13 mouse cellular contexts compared by ENCODE assay signal in the genomic region with DNA sequence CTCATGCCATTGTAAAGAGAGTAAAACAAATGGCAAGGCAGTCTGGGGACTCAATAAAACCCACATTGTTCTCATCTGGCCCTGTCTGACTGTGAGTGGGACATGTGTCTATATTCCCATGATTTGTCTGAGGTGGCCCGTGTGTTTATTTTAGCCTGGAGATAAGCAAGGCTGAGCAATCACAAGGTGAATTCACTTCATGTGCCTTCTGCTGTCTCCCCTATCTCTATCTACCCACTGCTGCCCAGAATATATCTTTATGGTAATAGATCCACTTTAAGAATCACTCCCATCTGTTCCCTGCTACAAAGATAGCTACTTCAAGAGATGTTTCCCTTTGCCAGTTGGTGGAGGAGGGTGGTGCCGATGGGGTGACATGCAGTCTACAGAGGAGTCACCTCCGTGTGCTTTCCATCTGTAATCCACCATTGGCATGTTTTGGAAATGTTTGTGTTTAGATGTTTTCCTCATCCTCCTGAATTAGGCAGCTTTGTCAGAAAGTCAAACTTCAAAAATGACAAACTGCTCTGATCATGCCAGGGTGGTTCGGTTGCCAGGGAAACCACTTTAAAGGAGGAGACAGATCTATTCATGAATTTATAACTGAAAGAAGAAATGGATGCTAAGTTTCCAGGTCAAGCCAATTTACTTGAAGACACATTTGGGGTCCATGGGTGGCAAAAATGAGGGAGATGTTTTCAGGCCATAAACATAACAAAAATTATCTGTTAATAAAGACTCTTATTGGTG.
DNase-seq lines count a peak whose midpoint lies in the region; ATAC-seq and TF ChIP-seq lines count a peak whose summit lies in the region.
"Had no signal": no experiment of that assay in that cellular context is flagged by ENCODE, and none has a peak within 500 bp of the region (broad histone marks: within the 10 kb centered on the region; RNA-seq: fewer than 3 reads in every experiment).

No protein-coding gene starts in this region.

- no peak overlapping the region for H3K9ac ChIP-seq in heart, embryonic 11.5 days (ENCODE audit: low read depth, low read length)
- H3K9ac ChIP-seq in liver, embryonic 14.5 days (replicated peaks) = no peak overlapping the region
- H3K9ac ChIP-seq: hindbrain, embryonic 14.5 days had no signal

- no peak for ATAC-seq in heart, embryonic 11.5 days (replicated peaks; ENCODE audit: insufficient number of reproducible peaks, low FRiP score, low TSS enrichment)
- ATAC-seq in liver, embryonic 14.5 days (ENCODE audit: insufficient read depth) = peak; percentile 11; the same call in 1 of the 2 replicates

- 50% methylated on average over 4 of the region's 4 CpGs for WGBS in heart, embryonic 11.5 days (ENCODE audit: insufficient replicate concordance)
- WGBS in liver, embryonic 14.5 days (ENCODE audit: insufficient replicate concordance) = 48% methylated on average over 4 of the region's 4 CpGs

- H3K9me3 ChIP-seq in heart, embryonic 11.5 days (replicated peaks; ENCODE audit: control insufficient read depth, low read length) = no peaks in the 10 kb centered on the region
- no peaks in the 10 kb centered on the region for H3K9me3 ChIP-seq in liver, embryonic 14.5 days (ENCODE audit: control insufficient read depth, low read length)

- no peak overlapping the region for H3K4me3 ChIP-seq in heart, embryonic 11.5 days (ENCODE audit: low read depth, low read length)
- no peak overlapping the region for H3K4me3 ChIP-seq in liver, embryonic 14.5 days (ENCODE audit: insufficient read depth in 1 of 2, low read depth in 2 of 2, low read length in 2 of 2)
- H3K4me3 ChIP-seq in layer of hippocampus, adult 2 months = no peak overlapping the region

- H3K4me1 ChIP-seq in heart, embryonic 11.5 days (ENCODE audit: control insufficient read depth, insufficient read depth, low read length) = peaks cover 8% of the 10 kb centered on the region
- H3K4me1 ChIP-seq in liver, embryonic 14.5 days (replicated peaks; ENCODE audit: control insufficient read depth in 2 of 2, insufficient read depth in 2 of 2, low read length in 1 of 2) = no peaks in the 10 kb centered on the region

- no peak overlapping the region for H3K27ac ChIP-seq in heart, embryonic 11.5 days (ENCODE audit: low read depth, low read length)
- no peak overlapping the region for H3K27ac ChIP-seq in liver, embryonic 14.5 days
- H3K27ac ChIP-seq in layer of hippocampus, adult 2 months = peak overlapping the region; percentile 46; the same call in 1 of the 2 replicates
- H3K27ac ChIP-seq: hindbrain, embryonic 14.5 days had no signal

- no peak overlapping the region for H3K4me2 ChIP-seq in heart, embryonic 11.5 days
- no peak overlapping the region for H3K4me2 ChIP-seq in liver, embryonic 14.5 days (ENCODE audit: low read depth)
- H3K4me2 ChIP-seq: hindbrain, embryonic 14.5 days had no signal

- TF ChIP-seq EP300 in liver, embryonic 14.5 days (IDR thresholded peaks at IDR 0.05; ENCODE audit: low read depth) = no peak

- TF ChIP-seq CTCF in liver, embryonic 14.5 days (IDR thresholded peaks at IDR 0.05; ENCODE audit: low read depth) = no peak
- TF ChIP-seq CTCF in layer of hippocampus, adult 2 months (conservative IDR thresholded peaks at IDR 0.05) = no peak

- DNase-seq in heart, adult 18-20 months = peak; percentile 29 to 36
- DNase-seq in liver, embryonic 14.5 days (ENCODE audit: low read depth in 3 of 3, low spot score in 3 of 3) = no peak
- DNase-seq in liver = no peak
- DNase-seq in layer of hippocampus, adult 2 months (ENCODE audit: low spot score in 2 of 2) = peak; percentile 25 to 60
- peak; percentile 51 to 73 for DNase-seq in right cerebral cortex, postnatal 10 days (ENCODE audit: low spot score in 2 of 2)
- DNase-seq in kidney, postnatal 36 days = no peak
- no peak for DNase-seq in kidney, adult 18-20 months
- DNase-seq: B cell, adult 2 months; kidney, postnatal 14 days; lung, postnatal 14 days; thymus, postnatal 25 days had no signal

- H3K27me3 ChIP-seq in heart, embryonic 11.5 days (ENCODE audit: control insufficient read depth, insufficient read depth, low read length) = no peaks in the 10 kb centered on the region
- H3K27me3 ChIP-seq in liver, embryonic 14.5 days (ENCODE audit: control insufficient read depth, insufficient read depth, low read length) = no peaks in the 10 kb centered on the region

- H3K36me3 ChIP-seq in heart, embryonic 11.5 days (ENCODE audit: control insufficient read depth, insufficient read depth, low read length) = no peaks in the 10 kb centered on the region
- no peaks in the 10 kb centered on the region for H3K36me3 ChIP-seq in liver, embryonic 14.5 days (replicated peaks; ENCODE audit: control insufficient read depth, insufficient read depth, low read depth)

Comparison
In these comparisons a context has a peak if more than half of its experiments do, and no peak if none do; other contexts are left out.
1. DNase-seq: peak in heart, adult 18-20 months (2 of 2), layer of hippocampus, adult 2 months (2 of 2) and right cerebral cortex, postnatal 10 days (2 of 2); none in liver, embryonic 14.5 days (0 of 3), liver (single experiment), kidney, postnatal 36 days (0 of 2) and kidney, adult 18-20 months (single experiment).